Mouse (Mus musculus) urinary bladder, postnatal 14 days (tissue): ENCODE measurements around the gene Fam83e.

Experiments
- DNase-seq: peaks from one replicate; pipeline ENCODE4 v3.0.0; 2021; ENCODE audit warnings: low spot score

Fam83e gene

GRCm38 (mm10) chr7:45701607-45702006 lies 19.4 kb upstream of the Fam83e start:
- DNase-seq = no peak

- DNase-seq = no peak
Observed at GRCm38 (mm10) chr7:45702316-45702715, 18.7 kb upstream of the Fam83e start.

GRCm38 (mm10) chr7:45702809-45703520 lies 18.0 kb upstream of the Fam83e start:
- DNase-seq = no peak

GRCm38 (mm10) chr7:45703521-45704033 lies 17.4 kb upstream of the Fam83e start:
- no peak for DNase-seq

GRCm38 (mm10) chr7:45704046-45704559 lies 16.9 kb upstream of the Fam83e start:
- peak; percentile 60 for DNase-seq

- DNase-seq = peak; percentile 99
Observed at GRCm38 (mm10) chr7:45704730-45705442, 16.1 kb upstream of the Fam83e start, which contains the start of gene Dbp. Dbp (plus strand) TSS chr7:45705088.

- DNase-seq = no peak
Observed at GRCm38 (mm10) chr7:45705443-45705864, 15.6 kb upstream of the Fam83e start.

GRCm38 (mm10) chr7:45705873-45706281 lies 15.1 kb upstream of the Fam83e start:
- peak; percentile 82 for DNase-seq

GRCm38 (mm10) chr7:45706721-45707241 lies 14.2 kb upstream of the Fam83e start:
- peak; percentile 89 for DNase-seq

- peak; percentile 97 for DNase-seq
Observed at GRCm38 (mm10) chr7:45707375-45707967, 13.5 kb upstream of the Fam83e start.

GRCm38 (mm10) chr7:45708221-45708761 lies 12.7 kb upstream of the Fam83e start:
- DNase-seq = no peak

GRCm38 (mm10) chr7:45709036-45709435 lies 12.0 kb upstream of the Fam83e start:
- no peak for DNase-seq

GRCm38 (mm10) chr7:45709677-45710355 lies 11.2 kb upstream of the Fam83e start:
- no peak for DNase-seq

GRCm38 (mm10) chr7:45710477-45711191 lies 10.4 kb upstream of the Fam83e start:
- DNase-seq = no peak

GRCm38 (mm10) chr7:45711316-45712021 lies 9.5 kb upstream of the Fam83e start:
- DNase-seq = no peak

GRCm38 (mm10) chr7:45712022-45712757 lies 8.8 kb upstream of the Fam83e start:
- DNase-seq = no peak

GRCm38 (mm10) chr7:45713396-45713795 lies 7.6 kb upstream of the Fam83e start:
- DNase-seq = no peak

GRCm38 (mm10) chr7:45713881-45714520 lies 7.0 kb upstream of the Fam83e start:
- no peak for DNase-seq

GRCm38 (mm10) chr7:45714630-45715089 lies 6.4 kb upstream of the Fam83e start:
- peak; percentile 79 for DNase-seq
